Mouse (Mus musculus): ENCODE data around the gene Olfr912.

DNA sequence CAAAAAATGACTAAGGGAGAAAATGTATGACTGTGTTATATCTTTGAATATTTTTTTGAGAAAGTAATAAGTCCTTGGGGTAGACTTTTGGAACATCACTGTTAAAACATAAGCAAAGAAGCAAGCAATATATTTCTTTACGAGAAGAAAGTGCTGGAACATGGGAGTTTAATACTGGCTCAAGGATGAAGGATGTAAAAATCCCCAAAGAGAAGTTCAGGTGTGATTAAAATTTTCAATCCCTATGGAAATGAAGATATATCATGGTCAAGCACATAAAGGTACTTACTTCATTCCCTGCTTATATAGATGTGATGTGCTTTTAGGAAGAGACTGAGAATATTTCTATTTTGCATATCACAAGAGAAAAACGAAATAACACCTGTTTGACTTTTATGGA is 24.8 kb downstream of the Olfr912 start, which contains the start of gene Olfr914:
- TF ChIP-seq E2F4 (IDR thresholded peaks at IDR 0.05; ENCODE audit: insufficient read depth), result no peak
- no peak for TF ChIP-seq POLR2A (IDR thresholded peaks at IDR 0.05; ENCODE audit: insufficient read length, low read depth)
- no peak for TF ChIP-seq USF1 (IDR thresholded peaks at IDR 0.05; ENCODE audit: low read depth)
- no peak for TF ChIP-seq TCF12 (IDR thresholded peaks at IDR 0.05; ENCODE audit: insufficient read depth, poor library complexity, severe bottlenecking)
- no peak for TF ChIP-seq CEBPB (IDR thresholded peaks at IDR 0.05; ENCODE audit: insufficient read depth, poor library complexity, severe bottlenecking)
- no peak for TF ChIP-seq MAX (IDR thresholded peaks at IDR 0.05; ENCODE audit: low read depth)
- no peak for TF ChIP-seq MYOD1 (IDR thresholded peaks at IDR 0.05; ENCODE audit: control insufficient read depth in 1 of 3, insufficient read length in 2 of 3, low read depth in 2 of 3)

All from myocyte (in vitro differentiated cells).